Mouse (Mus musculus): ENCODE data around the gene Gm20388.

- TF ChIP-seq CTCF (IDR thresholded peaks at IDR 0.05; ENCODE audit: low read depth) (no peak), EP300 (optimal IDR thresholded peaks at IDR 0.05) (no peak)
These were observed 3765.0 kb downstream of the Gm20388 start for GRCm38 (mm10) chr8:123675611-123676010.
